Mouse (Mus musculus): ENCODE measurements around the gene Actl6a. TPM values are rescaled to one million over a fixed set of nuclear protein-coding genes. Genes with fewer than 3 reads are reported as not detected.

Gene Actl6a
- polyA plus RNA-seq, 1 experiment from 2014 or later, result 149 TPM

DNA sequence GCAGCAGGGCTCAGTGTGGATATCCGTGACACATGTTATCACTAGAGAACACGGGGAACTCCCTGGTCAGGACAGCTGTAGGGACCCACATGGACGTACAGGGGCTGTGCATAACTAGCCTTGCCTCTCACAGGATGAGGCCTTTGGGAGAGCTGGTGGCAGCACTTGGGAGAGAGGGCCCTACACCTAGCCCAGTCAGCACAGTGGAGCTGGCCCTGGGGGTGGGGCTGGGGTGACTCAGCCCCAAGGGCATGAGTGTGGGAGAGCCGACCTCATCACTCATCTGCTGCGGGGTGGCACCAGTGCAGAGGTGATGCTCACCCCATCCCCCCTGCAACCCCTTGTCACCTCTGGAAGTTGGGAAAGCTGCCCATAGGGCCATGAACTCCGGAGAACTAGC lies 29.7 kb upstream of the Actl6a start:
- no peaks in the 10 kb centered on the region for H3K4me1 ChIP-seq (replicated peaks)
- WGBS, result 96% methylated on average over 6 of the region's 6 CpGs
- 0 out of 2 replicates have a peak, but pooled peaks have one; percentile 14 for ATAC-seq
- H3K27ac ChIP-seq, result no peak overlapping the region
- H3K27me3 ChIP-seq, result no peaks in the 10 kb centered on the region
- no peak overlapping the region for H3K4me3 ChIP-seq (replicated peaks)
- no peaks in the 10 kb centered on the region; the same call in 1 of the 2 replicates for H3K9me3 ChIP-seq
- no peak overlapping the region for H3K4me2 ChIP-seq (replicated peaks)
- H3K9ac ChIP-seq (replicated peaks), result no peak overlapping the region
- no peaks in the 10 kb centered on the region for H3K36me3 ChIP-seq

DNA sequence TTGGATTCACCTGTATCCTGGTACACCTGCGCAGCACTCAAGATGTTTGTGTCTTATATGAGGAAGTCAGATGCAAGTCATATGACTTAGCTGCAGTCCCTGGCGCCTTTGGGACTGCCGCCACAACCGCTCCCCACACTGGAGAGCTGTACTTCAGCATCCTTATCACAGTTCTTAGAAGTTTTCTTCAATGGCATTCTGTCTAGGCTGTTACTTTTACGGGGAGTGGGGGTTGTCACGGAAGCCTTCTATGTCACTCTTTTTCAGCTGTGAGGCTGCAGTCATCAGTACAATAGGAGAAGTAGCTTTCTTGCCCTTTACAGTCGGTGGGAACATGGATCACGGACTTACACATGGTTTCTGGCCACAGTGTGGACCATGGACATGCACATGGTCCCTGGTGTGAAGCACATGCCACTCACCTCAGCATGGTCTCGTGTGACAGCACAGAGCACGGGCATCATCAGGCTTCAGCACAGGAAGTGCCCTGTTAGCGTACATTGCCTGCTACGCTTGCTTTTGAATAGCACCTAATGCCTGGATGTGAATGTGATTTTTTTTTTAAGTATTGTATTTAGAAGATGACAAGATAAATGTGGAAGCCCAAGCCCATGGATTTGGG lies 23.1 kb upstream of the Actl6a start:
- no peaks in the 10 kb centered on the region; the same call in 1 of the 2 replicates for H3K9me3 ChIP-seq
- no peaks in the 10 kb centered on the region for H3K27me3 ChIP-seq
- H3K4me1 ChIP-seq (replicated peaks), result no peaks in the 10 kb centered on the region
- no peak for ATAC-seq
- H3K36me3 ChIP-seq, result no peaks in the 10 kb centered on the region
- no peak overlapping the region for H3K4me3 ChIP-seq (replicated peaks)
- no peak overlapping the region for H3K4me2 ChIP-seq (replicated peaks)
- H3K27ac ChIP-seq, result no peak overlapping the region
- no peak overlapping the region for H3K9ac ChIP-seq (replicated peaks)
- 86% methylated on average over 11 of the region's 12 CpGs for WGBS

- WGBS, result 90% methylated on average over 3 of the region's 3 CpGs
- no peak for ATAC-seq
- no peaks in the 10 kb centered on the region for H3K27me3 ChIP-seq
- no peak overlapping the region for H3K27ac ChIP-seq
- H3K36me3 ChIP-seq, result no peaks in the 10 kb centered on the region
- H3K9ac ChIP-seq (replicated peaks), result no peak overlapping the region
- H3K4me1 ChIP-seq (replicated peaks), result no peaks in the 10 kb centered on the region
- H3K4me2 ChIP-seq (replicated peaks), result no peak overlapping the region
- no peaks in the 10 kb centered on the region; the same call in 1 of the 2 replicates for H3K9me3 ChIP-seq
- no peak overlapping the region for H3K4me3 ChIP-seq (replicated peaks)
Measured at GRCm38 (mm10) chr3:32684631-32685030, 21.5 kb upstream of the Actl6a start.

DNA sequence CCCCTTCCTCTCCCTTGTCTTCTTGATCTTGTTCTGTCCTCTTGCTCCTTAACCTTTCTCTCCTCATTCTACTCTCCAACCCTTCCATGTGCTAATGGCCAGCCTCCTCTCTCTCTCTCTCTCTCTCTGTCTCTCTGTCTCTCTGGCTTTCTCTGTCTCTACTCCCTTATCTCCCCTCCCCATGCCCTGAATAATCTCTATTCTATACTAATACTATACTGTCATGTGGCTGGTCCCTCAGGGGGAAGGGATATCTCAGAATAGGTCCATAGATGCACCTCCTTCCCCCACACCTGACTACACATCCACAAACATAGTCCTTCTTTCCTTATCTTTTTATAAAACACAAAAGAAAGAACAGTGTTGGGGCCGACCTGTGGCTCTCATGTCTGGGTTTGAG lies 19.6 kb upstream of the Actl6a start:
- H3K4me3 ChIP-seq (replicated peaks), result no peak overlapping the region
- H3K36me3 ChIP-seq, result no peaks in the 10 kb centered on the region
- H3K4me2 ChIP-seq (replicated peaks), result no peak overlapping the region
- no peak for ATAC-seq
- H3K4me1 ChIP-seq (replicated peaks), result no peaks in the 10 kb centered on the region
- no peak overlapping the region for H3K9ac ChIP-seq (replicated peaks)
- H3K27ac ChIP-seq, result no peak overlapping the region
- no peaks in the 10 kb centered on the region for H3K27me3 ChIP-seq
- WGBS, result 95% methylated on average over 1 of the region's 1 CpGs
- no peaks in the 10 kb centered on the region for H3K9me3 ChIP-seq

- WGBS, result 73% methylated on average over 4 of the region's 4 CpGs
Measured at GRCm38 (mm10) chr3:32687156-32687555, 18.9 kb upstream of the Actl6a start.

GRCm38 (mm10) chr3:32689567-32689999 lies 16.5 kb upstream of the Actl6a start:
- Histone ChIP-seq H3K4me2 (replicated peaks) (no peak overlapping the region), H3K4me3 (replicated peaks) (no peak overlapping the region), H3K27ac (no peak overlapping the region), H3K9me3 (no peaks in the 10 kb centered on the region), H3K27me3 (no peaks in the 10 kb centered on the region), H3K9ac (replicated peaks) (no peak overlapping the region), H3K36me3 (no peaks in the 10 kb centered on the region), H3K4me1 (replicated peaks) (no peaks in the 10 kb centered on the region)
- WGBS, result 87% methylated on average over 9 of the region's 9 CpGs
- no peak for ATAC-seq

More at GRCm38 (mm10) chr3:32687156-32687555, 18.9 kb upstream of the Actl6a start:
- no peak overlapping the region for H3K4me2 ChIP-seq (replicated peaks)
- H3K36me3 ChIP-seq, result no peaks in the 10 kb centered on the region
- no peak overlapping the region for H3K9ac ChIP-seq (replicated peaks)
- no peak for ATAC-seq
- H3K4me3 ChIP-seq (replicated peaks), result no peak overlapping the region
- no peaks in the 10 kb centered on the region for H3K4me1 ChIP-seq (replicated peaks)
- no peak overlapping the region for H3K27ac ChIP-seq
- no peaks in the 10 kb centered on the region for H3K27me3 ChIP-seq
- no peaks in the 10 kb centered on the region for H3K9me3 ChIP-seq

DNA sequence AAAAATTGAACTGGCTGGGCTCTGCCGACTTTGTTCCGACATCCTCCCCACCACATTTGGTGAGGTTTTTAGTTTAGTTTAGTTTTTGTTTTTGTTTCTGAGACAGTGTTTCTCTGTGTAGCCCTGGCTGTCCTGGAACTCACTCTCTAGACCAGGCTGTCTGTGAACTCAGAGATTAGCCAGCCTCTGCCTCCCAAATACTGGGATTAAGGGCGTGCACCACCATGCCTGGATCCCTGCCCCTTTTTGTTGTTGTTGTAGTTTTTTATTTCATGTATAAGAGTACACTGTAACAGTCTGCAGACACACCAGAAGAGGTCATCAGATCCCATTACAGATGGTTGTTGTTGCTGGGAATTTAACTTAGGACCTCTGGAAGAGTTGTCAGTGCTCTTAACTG lies 16.1 kb upstream of the Actl6a start:
- 93% methylated on average over 3 of the region's 3 CpGs for WGBS
- ATAC-seq, result no peak

DNA sequence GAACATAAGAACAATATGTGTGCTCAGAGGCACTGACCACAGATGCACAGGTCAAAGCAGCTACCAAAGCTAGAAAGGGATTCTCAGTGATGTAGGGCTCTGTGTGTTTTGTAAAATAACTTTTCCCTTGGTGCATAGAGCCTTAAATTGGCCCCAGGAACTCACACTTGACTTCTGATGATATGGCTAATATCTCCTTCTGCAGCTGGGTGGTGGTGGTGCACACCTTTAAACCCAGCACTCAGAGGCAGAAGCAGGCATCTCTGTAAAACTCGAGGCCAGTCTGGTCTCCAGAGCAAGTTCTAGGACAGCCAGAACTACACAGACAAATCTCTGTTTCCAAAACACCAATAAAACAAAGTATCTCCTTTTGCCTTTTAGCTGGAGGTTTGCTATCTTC lies 15.2 kb upstream of the Actl6a start:
- H3K4me2 ChIP-seq (replicated peaks), result no peak overlapping the region
- no peaks in the 10 kb centered on the region for H3K36me3 ChIP-seq
- H3K27me3 ChIP-seq, result no peaks in the 10 kb centered on the region
- no peak overlapping the region for H3K4me3 ChIP-seq (replicated peaks)
- H3K9me3 ChIP-seq, result no peaks in the 10 kb centered on the region
- no peak overlapping the region for H3K27ac ChIP-seq
- no peaks in the 10 kb centered on the region for H3K4me1 ChIP-seq (replicated peaks)
- ATAC-seq, result no peak
- 45% methylated on average over 1 of the region's 1 CpGs for WGBS
- H3K9ac ChIP-seq (replicated peaks), result no peak overlapping the region

More for the DNA sequence above, 16.1 kb upstream of the Actl6a start:
- Histone ChIP-seq H3K9ac (replicated peaks) (no peak overlapping the region), H3K9me3 (no peaks in the 10 kb centered on the region), H3K4me3 (replicated peaks) (no peak overlapping the region), H3K36me3 (no peaks in the 10 kb centered on the region), H3K27ac (no peak overlapping the region), H3K4me1 (replicated peaks) (no peaks in the 10 kb centered on the region), H3K27me3 (no peaks in the 10 kb centered on the region), H3K4me2 (replicated peaks) (no peak overlapping the region)

DNA sequence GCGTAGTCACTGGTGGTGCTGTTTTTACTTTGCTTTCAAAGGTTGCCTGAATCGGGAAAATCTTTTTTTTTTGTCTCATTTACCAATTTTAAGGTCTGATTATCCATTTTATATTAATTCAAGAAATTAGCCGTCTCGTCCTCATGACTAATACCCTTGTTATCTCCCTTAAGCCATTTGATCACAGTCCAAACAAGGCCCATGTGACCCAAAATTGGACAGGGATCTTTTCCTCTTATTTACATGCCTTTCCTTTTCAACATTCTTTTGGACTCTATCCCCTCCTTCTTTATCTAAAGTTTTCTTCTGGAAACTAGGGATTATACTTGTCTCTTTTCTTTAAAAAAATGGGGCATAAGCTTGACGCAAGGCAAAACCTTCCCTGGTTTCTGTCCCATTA lies 14.3 kb upstream of the Actl6a start:
- Histone ChIP-seq H3K4me1 (replicated peaks) (no peaks in the 10 kb centered on the region), H3K4me3 (replicated peaks) (no peak overlapping the region), H3K4me2 (replicated peaks) (no peak overlapping the region), H3K27ac (no peak overlapping the region), H3K9ac (replicated peaks) (no peak overlapping the region), H3K9me3 (no peaks in the 10 kb centered on the region), H3K36me3 (no peaks in the 10 kb centered on the region), H3K27me3 (no peaks in the 10 kb centered on the region)
- no peak for ATAC-seq
- 76% methylated on average over 5 of the region's 5 CpGs for WGBS

- Histone ChIP-seq H3K4me1 (replicated peaks) (no peaks in the 10 kb centered on the region), H3K27ac (no peak overlapping the region), H3K27me3 (no peaks in the 10 kb centered on the region), H3K9me3 (no peaks in the 10 kb centered on the region), H3K4me2 (replicated peaks) (no peak overlapping the region), H3K36me3 (no peaks in the 10 kb centered on the region), H3K9ac (replicated peaks) (no peak overlapping the region), H3K4me3 (replicated peaks) (no peak overlapping the region)
- 42% methylated on average over 5 of the region's 5 CpGs for WGBS
- ATAC-seq, result no peak
Measured at GRCm38 (mm10) chr3:32694211-32694610, 11.9 kb upstream of the Actl6a start.

DNA sequence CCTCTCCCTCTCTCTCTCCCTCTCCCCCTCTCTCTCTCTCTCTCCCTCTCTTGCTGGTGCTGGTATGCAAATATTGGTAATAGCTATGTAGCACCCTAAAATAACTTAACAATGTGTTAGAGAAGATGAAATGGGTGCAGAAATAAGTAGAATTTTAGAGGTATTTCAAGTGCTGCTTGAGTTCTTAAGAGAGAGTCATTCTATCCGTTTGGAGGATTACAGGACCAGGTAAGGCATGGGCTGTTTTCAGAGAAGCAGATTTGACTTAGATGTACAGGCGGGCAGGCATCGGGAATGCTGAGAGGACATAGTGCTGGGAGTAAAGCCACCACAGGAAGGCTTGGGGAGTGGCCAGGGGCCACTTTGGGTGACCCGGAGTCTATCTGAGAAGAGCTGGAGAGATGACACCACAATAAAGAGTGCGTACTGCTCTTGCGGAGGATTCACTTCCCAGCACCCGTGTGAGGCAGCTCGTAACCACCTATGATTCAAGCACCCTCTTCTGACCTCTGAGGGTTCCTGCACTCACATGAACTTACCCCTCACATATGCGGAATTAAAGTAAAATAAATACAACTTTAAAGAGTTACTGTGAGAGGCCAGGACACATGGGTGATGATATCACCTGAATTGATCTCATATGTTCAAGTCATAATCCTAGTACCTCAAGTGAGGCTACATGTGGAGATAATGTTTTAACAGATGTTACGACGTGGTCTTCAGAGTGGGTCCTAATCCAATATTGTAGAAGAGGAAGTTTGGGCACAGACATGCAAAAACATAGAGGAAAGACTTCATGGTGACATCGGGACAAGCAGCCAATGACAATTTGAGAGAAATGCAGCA lies 11.1 kb upstream of the Actl6a start:
- ATAC-seq, result no peak

DNA sequence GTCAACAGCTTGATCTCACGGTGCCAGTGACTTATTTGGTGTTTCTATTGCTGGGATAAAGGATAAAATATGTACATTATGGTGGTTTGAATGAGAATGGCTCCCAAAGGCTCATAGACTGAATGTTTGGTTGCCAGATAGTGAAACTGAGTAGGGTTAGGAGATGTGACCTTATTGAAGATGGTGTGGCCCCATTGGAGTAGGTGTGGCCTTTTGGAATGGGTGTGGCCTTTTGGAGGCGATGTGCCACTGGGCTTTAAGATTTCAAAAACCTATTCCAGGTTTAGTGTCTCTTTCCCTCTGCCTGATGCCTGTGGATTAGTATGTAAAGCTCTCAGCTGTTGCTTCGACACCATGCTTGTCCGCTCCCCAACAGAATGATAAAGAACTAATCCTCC lies 10.5 kb upstream of the Actl6a start:
- Histone ChIP-seq H3K9ac (replicated peaks) (no peak overlapping the region), H3K27me3 (no peaks in the 10 kb centered on the region), H3K36me3 (no peaks in the 10 kb centered on the region), H3K4me3 (replicated peaks) (no peak overlapping the region), H3K4me2 (replicated peaks) (no peak overlapping the region), H3K27ac (no peak overlapping the region), H3K9me3 (no peaks in the 10 kb centered on the region), H3K4me1 (replicated peaks) (no peaks in the 10 kb centered on the region)
- ATAC-seq, result no peak
- WGBS, result 86% methylated on average over 4 of the region's 4 CpGs

More for the DNA sequence above, 11.1 kb upstream of the Actl6a start:
- Histone ChIP-seq H3K9me3 (no peaks in the 10 kb centered on the region), H3K4me2 (replicated peaks) (no peak overlapping the region), H3K4me3 (replicated peaks) (no peak overlapping the region), H3K9ac (replicated peaks) (no peak overlapping the region), H3K36me3 (no peaks in the 10 kb centered on the region), H3K4me1 (replicated peaks) (no peaks in the 10 kb centered on the region), H3K27me3 (no peaks in the 10 kb centered on the region), H3K27ac (no peak overlapping the region)
- WGBS, result 81% methylated on average over 12 of the region's 12 CpGs
